ENCODE assay signal across 8 mouse cellular contexts in genomic region chr10:60001663-60002062, GRCm38 (mm10). TPM values are rescaled to one million over a fixed set of nuclear protein-coding genes. Genes with fewer than 3 reads are reported as not detected.
DNase-seq lines count a peak whose midpoint lies in the region; ATAC-seq and TF ChIP-seq lines count a peak whose summit lies in the region.
"Not testable (repeated sequence)": the region's sequence is repeated elsewhere in the genome, so short reads cannot be mapped to it uniquely, and the experiment has no call there.

No protein-coding gene starts in this region.

- ATAC-seq in embryonic facial prominence, embryonic 13.5 days (ENCODE audit: insufficient number of reproducible peaks, insufficient read depth, low FRiP score, low TSS enrichment, low read depth); hindbrain, embryonic 12.5 days (ENCODE audit: low FRiP score); kidney, embryonic 14.5 days (ENCODE audit: low FRiP score, low TSS enrichment); liver, embryonic 11.5 days (replicated peaks; ENCODE audit: low FRiP score); neural tube, embryonic 15.5 days (ENCODE audit: low FRiP score): not testable (repeated sequence)

- not testable (repeated sequence) for H3K27me3 ChIP-seq in C2C12 (ENCODE audit: control insufficient read depth, insufficient read depth, insufficient read length); embryonic facial prominence, embryonic 13.5 days; hindbrain, embryonic 12.5 days; kidney, embryonic 14.5 days (ENCODE audit: control insufficient read depth, insufficient read depth, low read length); liver, embryonic 11.5 days (replicated peaks; ENCODE audit: control insufficient read depth, insufficient read depth, low read length); midbrain, embryonic 10.5 days (ENCODE audit: low read depth, poor library complexity, severe bottlenecking); neural tube, embryonic 15.5 days (replicated peaks)

- H3K9me3 ChIP-seq in embryonic facial prominence, embryonic 13.5 days; hindbrain, embryonic 12.5 days (replicated peaks); kidney, embryonic 14.5 days (ENCODE audit: control insufficient read depth, low read length); liver, embryonic 11.5 days (ENCODE audit: control insufficient read depth, low read length); midbrain, embryonic 10.5 days (replicated peaks); neural tube, embryonic 15.5 days (replicated peaks): not testable (repeated sequence)

- DNase-seq in gastrocnemius, adult 2 months; liver, embryonic 11.5 days (ENCODE audit: low spot score); midbrain, embryonic 10.5 days (ENCODE audit: low spot score): not testable (repeated sequence)

- peaks cover 50% of the 10 kb centered on the region for H3K79me2 ChIP-seq in C2C12 (ENCODE audit: control insufficient read depth, insufficient read depth)

- 80% methylated on average over 8 of the region's 8 CpGs for WGBS in embryonic facial prominence, embryonic 13.5 days
- WGBS in hindbrain, embryonic 12.5 days = 82% methylated on average over 8 of the region's 8 CpGs
- WGBS in kidney, embryonic 14.5 days = 74% methylated on average over 8 of the region's 8 CpGs
- 83% methylated on average over 8 of the region's 8 CpGs for WGBS in liver, embryonic 11.5 days
- 95% methylated on average over 8 of the region's 8 CpGs for WGBS in midbrain, embryonic 10.5 days
- 74% methylated on average over 8 of the region's 8 CpGs for WGBS in neural tube, embryonic 15.5 days

- H3K4me2 ChIP-seq in embryonic facial prominence, embryonic 13.5 days = peak overlapping the region; percentile 83
- peak overlapping the region; percentile 86 for H3K4me2 ChIP-seq in hindbrain, embryonic 12.5 days (replicated peaks)
- H3K4me2 ChIP-seq in kidney, embryonic 14.5 days (replicated peaks; ENCODE audit: low read depth, low read length) = peak overlapping the region; percentile 49
- H3K4me2 ChIP-seq in liver, embryonic 11.5 days = peak overlapping the region; percentile 90
- H3K4me2 ChIP-seq in neural tube, embryonic 15.5 days = peak overlapping the region; percentile 65

- intact Hi-C loops in gastrocnemius, adult 2 months (cut with DNase I) = loop anchor here (2.0 kb wide), 1 partner anchor 49 kb away; no protein-coding TSS in a partner anchor

- not testable (repeated sequence) for TF ChIP-seq CTCF in C2C12 (IDR thresholded peaks at IDR 0.05; ENCODE audit: control insufficient read depth, insufficient read depth, insufficient read length); gastrocnemius, adult 2 months (IDR thresholded peaks at IDR 0.05)

- H3ac ChIP-seq in C2C12 (ENCODE audit: control insufficient read depth, insufficient read length, low read depth) = not testable (repeated sequence)

- H3K79me3 ChIP-seq in C2C12 (ENCODE audit: low read depth) = peaks cover 20% of the 10 kb centered on the region

- H3K4me3 ChIP-seq in C2C12 (ENCODE audit: insufficient read depth, poor library complexity, severe bottlenecking) = peak overlapping the region; percentile 79
- H3K4me3 ChIP-seq in embryonic facial prominence, embryonic 13.5 days = peak overlapping the region; percentile 69
- peak overlapping the region; percentile 91 for H3K4me3 ChIP-seq in gastrocnemius, adult 2 months
- peak overlapping the region; percentile 57 for H3K4me3 ChIP-seq in hindbrain, embryonic 12.5 days
- peak overlapping the region; percentile 60; the same call in 1 of the 2 replicates for H3K4me3 ChIP-seq in kidney, embryonic 14.5 days (ENCODE audit: low read length)
- H3K4me3 ChIP-seq in liver, embryonic 11.5 days (ENCODE audit: low read depth, low read length) = peak overlapping the region; percentile 63
- peak overlapping the region; percentile 76 for H3K4me3 ChIP-seq in midbrain, embryonic 10.5 days
- H3K4me3 ChIP-seq in neural tube, embryonic 15.5 days (replicated peaks) = peak overlapping the region; percentile 68

- H3K27ac ChIP-seq in embryonic facial prominence, embryonic 13.5 days = peak overlapping the region; percentile 22; the same call in 1 of the 2 replicates
- peak overlapping the region; percentile 100 for H3K27ac ChIP-seq in gastrocnemius, adult 2 months
- H3K27ac ChIP-seq in hindbrain, embryonic 12.5 days; kidney, embryonic 14.5 days (ENCODE audit: low read depth, low read length); liver, embryonic 11.5 days (ENCODE audit: low read depth, low read length); midbrain, embryonic 10.5 days (replicated peaks): not testable (repeated sequence)
- H3K27ac ChIP-seq in neural tube, embryonic 15.5 days (replicated peaks) = peak overlapping the region; percentile 99; the same call in 1 of the 2 replicates

- peak overlapping the region; percentile 80 for H3K9ac ChIP-seq in embryonic facial prominence, embryonic 13.5 days
- H3K9ac ChIP-seq in hindbrain, embryonic 12.5 days; kidney, embryonic 14.5 days (ENCODE audit: low read depth, low read length): not testable (repeated sequence)
- peak overlapping the region; percentile 41; the same call in 1 of the 2 replicates for H3K9ac ChIP-seq in liver, embryonic 11.5 days (ENCODE audit: low read depth, low read length)
- peak overlapping the region; percentile 77; the same call in 1 of the 2 replicates for H3K9ac ChIP-seq in neural tube, embryonic 15.5 days (replicated peaks)

- H3K4me1 ChIP-seq in embryonic facial prominence, embryonic 13.5 days = peaks cover 16% of the 10 kb centered on the region
- H3K4me1 ChIP-seq in hindbrain, embryonic 12.5 days = peaks cover 15% of the 10 kb centered on the region
- not testable (repeated sequence) for H3K4me1 ChIP-seq in kidney, embryonic 14.5 days (ENCODE audit: control insufficient read depth, insufficient read depth, low read length); liver, embryonic 11.5 days (replicated peaks; ENCODE audit: control insufficient read depth, insufficient read depth, low read length)
- peaks cover 22% of the 10 kb centered on the region for H3K4me1 ChIP-seq in midbrain, embryonic 10.5 days
- peaks cover 21% of the 10 kb centered on the region for H3K4me1 ChIP-seq in neural tube, embryonic 15.5 days

- H3K36me3 ChIP-seq in C2C12 (ENCODE audit: control insufficient read depth, insufficient read depth); hindbrain, embryonic 12.5 days; kidney, embryonic 14.5 days (ENCODE audit: control insufficient read depth, insufficient read depth, low read length); liver, embryonic 11.5 days (ENCODE audit: control insufficient read depth, insufficient read depth, low read length); neural tube, embryonic 15.5 days: not testable (repeated sequence)
- H3K36me3 ChIP-seq in embryonic facial prominence, embryonic 13.5 days = peaks cover 13% of the 10 kb centered on the region
- H3K36me3 ChIP-seq in midbrain, embryonic 10.5 days = peaks cover 24% of the 10 kb centered on the region

RNA-seq across cellular contexts. Expression of gene Ascc1, which starts 0.9 kb away (rescaled TPM):
- 24.1 TPM for polyA plus RNA-seq in C2C12 (2012; fragmentation: generic; extraction: Trizol)
- polyA plus RNA-seq in embryonic facial prominence, embryonic 13.5 days (2015; fragmentation: Nextera tagmentation; extraction: Ambion mirVana) = 48.3 and 50.3 TPM in 2 replicates
- total RNA-seq in gastrocnemius, adult 2 months (2021) = 10 to 100 TPM; 13.6 to 14.6 TPM
- polyA plus RNA-seq in hindbrain, embryonic 12.5 days (2016; fragmentation: Nextera tagmentation; extraction: Ambion mirVana) = 36.3 and 38.0 TPM in 2 replicates
- polyA plus RNA-seq in kidney, embryonic 14.5 days (2014; fragmentation: Nextera tagmentation; extraction: Ambion mirVana) = 45.8 and 47.4 TPM in 2 replicates
- 37.2 and 37.4 TPM in 2 replicates for polyA plus RNA-seq in liver, embryonic 11.5 days (2014; fragmentation: Nextera tagmentation; extraction: Ambion mirVana)
- polyA plus RNA-seq in midbrain, embryonic 10.5 days (2016; fragmentation: Nextera tagmentation; extraction: Ambion mirVana) = 34.4 and 35.5 TPM in 2 replicates
- polyA plus RNA-seq in neural tube, embryonic 15.5 days (2015; fragmentation: Nextera tagmentation; extraction: Ambion mirVana) = 45.4 and 47.3 TPM in 2 replicates

RNA-seq across cellular contexts. Expression of gene Anapc16, which starts 1.3 kb away (rescaled TPM):
- 104 TPM for polyA plus RNA-seq in C2C12 (2012; fragmentation: generic; extraction: Trizol)
- 116 and 128 TPM in 2 replicates for polyA plus RNA-seq in embryonic facial prominence, embryonic 13.5 days (2015; fragmentation: Nextera tagmentation; extraction: Ambion mirVana)
- total RNA-seq in gastrocnemius, adult 2 months (2021) = 10 to 100 TPM; 49.5 to 50.7 TPM
- polyA plus RNA-seq in hindbrain, embryonic 12.5 days (2016; fragmentation: Nextera tagmentation; extraction: Ambion mirVana) = 113 and 119 TPM in 2 replicates
- polyA plus RNA-seq in kidney, embryonic 14.5 days (2014; fragmentation: Nextera tagmentation; extraction: Ambion mirVana) = 106 and 108 TPM in 2 replicates
- 77.4 and 80.0 TPM in 2 replicates for polyA plus RNA-seq in liver, embryonic 11.5 days (2014; fragmentation: Nextera tagmentation; extraction: Ambion mirVana)
- 111 and 113 TPM in 2 replicates for polyA plus RNA-seq in midbrain, embryonic 10.5 days (2016; fragmentation: Nextera tagmentation; extraction: Ambion mirVana)
- polyA plus RNA-seq in neural tube, embryonic 15.5 days (2015; fragmentation: Nextera tagmentation; extraction: Ambion mirVana) = 106 TPM in 2 replicates

RNA-seq across cellular contexts. Expression of gene Ddit4, which starts 50.0 kb away (rescaled TPM):
- polyA plus RNA-seq in C2C12 (2012; fragmentation: generic; extraction: Trizol) = 62.7 TPM
- polyA plus RNA-seq in embryonic facial prominence, embryonic 13.5 days (2015; fragmentation: Nextera tagmentation; extraction: Ambion mirVana) = 86.5 and 93.1 TPM in 2 replicates
- total RNA-seq in gastrocnemius, adult 2 months (2021) = 100 to 1,000 TPM in 1 of 2 experiments, 10 to 100 TPM in 1; 15.4 to 183 TPM
- polyA plus RNA-seq in hindbrain, embryonic 12.5 days (2016; fragmentation: Nextera tagmentation; extraction: Ambion mirVana) = 78.1 and 78.6 TPM in 2 replicates
- polyA plus RNA-seq in kidney, embryonic 14.5 days (2014; fragmentation: Nextera tagmentation; extraction: Ambion mirVana) = 1.8 and 2.9 TPM in 2 replicates
- polyA plus RNA-seq in liver, embryonic 11.5 days (2014; fragmentation: Nextera tagmentation; extraction: Ambion mirVana) = 2.7 and 4.3 TPM in 2 replicates
- polyA plus RNA-seq in midbrain, embryonic 10.5 days (2016; fragmentation: Nextera tagmentation; extraction: Ambion mirVana) = 31.8 and 31.9 TPM in 2 replicates
- polyA plus RNA-seq in neural tube, embryonic 15.5 days (2015; fragmentation: Nextera tagmentation; extraction: Ambion mirVana) = 80.8 and 91.6 TPM in 2 replicates
